Mouse (Mus musculus) CH12.LX (cell line): ENCODE data around the gene Ndufc2. TPM values are rescaled to one million over a fixed set of nuclear protein-coding genes. Genes with fewer than 3 reads are reported as not detected.

Experiments used
- DNase-seq: peaks from one replicate; pipeline ENCODE4 v3.0.0-alpha.2; 2013; ENCODE audit errors: extremely low read depth
- H3K27ac ChIP-seq: 2 replicates; pipeline ENCODE4 v1.5.1; 2012; ENCODE audit warnings: low read depth, mild to moderate bottlenecking, control low read depth, moderate library complexity; ENCODE audit not compliant: insufficient read depth
- H3K27me3 ChIP-seq: replicated peaks from 2 replicates; pipeline ENCODE3; 2012; ENCODE audit warnings: inconsistent platforms
- H3K36me3 ChIP-seq, 2 experiments: replicated peaks in 1 of 2; 2 replicates each; pipeline versions ENCODE3 to v1.6.1; 2012; ENCODE audit warnings: inconsistent platforms in 1 of 2, low read length in 1 of 2, mild to moderate bottlenecking in 1 of 2, mixed read lengths in 1 of 2, moderate library complexity in 1 of 2; ENCODE audit not compliant: control insufficient read depth in 1 of 2, insufficient read depth in 1 of 2
- H3K4me1 ChIP-seq, 2 experiments: 2 replicates each; pipeline ENCODE4 v1.6.1; 2012; ENCODE audit warnings: inconsistent platforms in 1 of 2, moderate library complexity in 1 of 2; ENCODE audit not compliant: insufficient read depth in 2 of 2, control insufficient read depth in 1 of 2
- H3K4me2 ChIP-seq: 2 replicates; pipeline ENCODE4 v1.6.1; 2012; ENCODE audit warnings: low read depth, mild to moderate bottlenecking, control low read depth; ENCODE audit not compliant: poor library complexity, insufficient read depth, severe bottlenecking
- H3K4me3 ChIP-seq, 3 experiments: fragments of 150-350 bp in 1 of 3; sonication (generic) in 1 of 3; replicated peaks in 1 of 3; 2 replicates each; pipeline versions ENCODE3 to v1.5.1; 2011 to 2012; ENCODE audit warnings: low read depth in 2 of 3, low read length in 2 of 3, mild to moderate bottlenecking in 2 of 3, moderate library complexity in 2 of 3, control low read depth in 1 of 3, improper control_type of control experiment in 1 of 3, inconsistent platforms in 1 of 3, mixed read lengths in 1 of 3; ENCODE audit not compliant: poor library complexity in 1 of 3
- H3K79me2 ChIP-seq: replicated peaks from 2 replicates; pipeline ENCODE4 v1.6.1; 2012; ENCODE audit warnings: mild to moderate bottlenecking, moderate library complexity; ENCODE audit not compliant: control insufficient read depth, poor library complexity, insufficient read depth, severe bottlenecking; ENCODE audit errors: extremely low read depth
- H3K9ac ChIP-seq: 2 replicates; pipeline ENCODE4 v1.6.1; 2012; ENCODE audit warnings: low read depth, mild to moderate bottlenecking, control low read depth, moderate library complexity; ENCODE audit not compliant: insufficient read depth
- H3K9me3 ChIP-seq: replicated peaks from 2 replicates; pipeline ENCODE3; 2012; ENCODE audit warnings: low read length, inconsistent platforms, mixed read lengths
- BHLHE40 ChIP-seq: IDR thresholded peaks from 2 replicates; pipeline ENCODE4 v1.6.1; 2011; ENCODE audit warnings: mild to moderate bottlenecking, low read depth, low read length, improper control_type of control experiment
- CHD1 ChIP-seq: IDR thresholded peaks from 2 replicates; pipeline ENCODE4 v1.6.1; 2012; ENCODE audit warnings: low read depth, low read length, improper control_type of control experiment, inconsistent platforms
- E2F4 ChIP-seq: IDR thresholded peaks from 2 replicates; pipeline ENCODE4 v1.6.1; 2011; ENCODE audit warnings: low read depth, low read length, improper control_type of control experiment; ENCODE audit not compliant: insufficient replicate concordance
- ELF1 ChIP-seq: IDR thresholded peaks from 2 replicates; pipeline ENCODE4 v1.6.1; 2014; ENCODE audit warnings: low read depth, mild to moderate bottlenecking, inconsistent platforms, low read length, improper control_type of control experiment
- GABPA ChIP-seq: IDR thresholded peaks from 2 replicates; pipeline ENCODE4 v1.6.1; 2012; ENCODE audit warnings: low read depth, low read length, improper control_type of control experiment, inconsistent platforms; ENCODE audit not compliant: insufficient replicate concordance
- HCFC1 ChIP-seq: IDR thresholded peaks from 2 replicates; pipeline ENCODE4 v1.6.1; 2012; ENCODE audit warnings: low read depth, mild to moderate bottlenecking, inconsistent platforms, low read length, improper control_type of control experiment
- IRF4 ChIP-seq: IDR thresholded peaks from 2 replicates; pipeline ENCODE4 v1.6.1; 2014; ENCODE audit warnings: low read depth, mild to moderate bottlenecking, inconsistent platforms, low read length, improper control_type of control experiment
- JUN ChIP-seq: IDR thresholded peaks from 2 replicates; pipeline ENCODE4 v1.6.1; 2011; ENCODE audit warnings: low read depth, mild to moderate bottlenecking, low read length, improper control_type of control experiment, moderate library complexity; ENCODE audit not compliant: insufficient read depth
- KAT2A ChIP-seq: IDR thresholded peaks from 2 replicates; pipeline ENCODE4 v1.6.1; 2012; ENCODE audit warnings: low read length, improper control_type of control experiment, inconsistent platforms; ENCODE audit not compliant: insufficient replicate concordance
- MAFK ChIP-seq: IDR thresholded peaks from 2 replicates; pipeline ENCODE4 v1.6.1; 2011; ENCODE audit warnings: low read length, improper control_type of control experiment; ENCODE audit not compliant: insufficient replicate concordance
- MAX ChIP-seq: IDR thresholded peaks from 2 replicates; pipeline ENCODE4 v1.6.1; 2011; ENCODE audit warnings: low read length, improper control_type of control experiment
- MAZ ChIP-seq: IDR thresholded peaks from 2 replicates; pipeline ENCODE4 v1.6.1; 2012; ENCODE audit warnings: low read depth, mild to moderate bottlenecking, inconsistent platforms, low read length, improper control_type of control experiment, moderate library complexity
- MEF2A ChIP-seq: IDR thresholded peaks from 2 replicates; pipeline ENCODE4 v1.6.1; 2014; ENCODE audit warnings: low read depth, mild to moderate bottlenecking, inconsistent platforms, low read length, improper control_type of control experiment, borderline replicate concordance
- MXI1 ChIP-seq: IDR thresholded peaks from 2 replicates; pipeline ENCODE4 v1.6.1; 2011; ENCODE audit warnings: mild to moderate bottlenecking, low read depth, low read length, improper control_type of control experiment
- MYC ChIP-seq: IDR thresholded peaks from 2 replicates; pipeline ENCODE4 v1.6.1; 2011; ENCODE audit warnings: low read depth, mild to moderate bottlenecking, improper control_type of control experiment, low read length
- NELFE ChIP-seq: IDR thresholded peaks from 2 replicates; pipeline ENCODE4 v1.6.1; 2011; ENCODE audit warnings: low read depth, low read length, improper control_type of control experiment
- NRF1 ChIP-seq: IDR thresholded peaks from 2 replicates; pipeline ENCODE4 v1.6.1; 2014; ENCODE audit warnings: low read depth, mild to moderate bottlenecking, inconsistent platforms, low read length, improper control_type of control experiment, moderate library complexity
- POLR2A ChIP-seq: IDR thresholded peaks from 2 replicates; pipeline ENCODE4 v1.6.1; 2011; ENCODE audit warnings: low read depth, mild to moderate bottlenecking, improper control_type of control experiment, low read length
- POLR2AphosphoS2 ChIP-seq: IDR thresholded peaks from 2 replicates; pipeline ENCODE4 v1.6.1; 2011; ENCODE audit warnings: low read depth, low read length, improper control_type of control experiment
- SIN3A ChIP-seq: IDR thresholded peaks from 2 replicates; pipeline ENCODE4 v1.6.1; 2012; ENCODE audit warnings: low read length, improper control_type of control experiment, inconsistent platforms
- SMC3 ChIP-seq: IDR thresholded peaks from 2 replicates; pipeline ENCODE4 v1.6.1; 2011; ENCODE audit warnings: low read depth, low read length, improper control_type of control experiment
- TBP ChIP-seq: conservative IDR thresholded peaks from 2 replicates; pipeline ENCODE4 v1.6.1; 2011; ENCODE audit warnings: low read depth, low read length, improper control_type of control experiment
- TCF12 ChIP-seq: IDR thresholded peaks from 2 replicates; pipeline ENCODE4 v1.6.1; 2014; ENCODE audit warnings: low read depth, mild to moderate bottlenecking, inconsistent platforms, low read length, improper control_type of control experiment
- UBTF ChIP-seq: IDR thresholded peaks from 2 replicates; pipeline ENCODE4 v1.6.1; 2012; ENCODE audit warnings: low read depth, mild to moderate bottlenecking, inconsistent platforms, low read length, improper control_type of control experiment, moderate library complexity
- USF1 ChIP-seq: IDR thresholded peaks from 2 replicates; pipeline ENCODE4 v1.6.1; 2014; ENCODE audit warnings: low read depth, mild to moderate bottlenecking, inconsistent platforms, low read length, improper control_type of control experiment
- ZC3H11A ChIP-seq: IDR thresholded peaks from 2 replicates; pipeline ENCODE4 v1.6.1; 2012; ENCODE audit warnings: low read depth, mild to moderate bottlenecking, inconsistent platforms, low read length, improper control_type of control experiment
- ZMIZ1 ChIP-seq: IDR thresholded peaks from 2 replicates; pipeline ENCODE4 v1.6.1; 2012; ENCODE audit warnings: low read depth, mild to moderate bottlenecking, inconsistent platforms, low read length, improper control_type of control experiment
- dilution Hi-C: fragments of 300-500 bp; cut with MboI; formaldehyde crosslinking; loops from 2 replicates; pipeline ENCODE4 v1.14.3; 2020; ENCODE audit warnings: low sequenced_read_pairs; ENCODE audit not compliant: extremely low pct_unique_long_range_greater_than_20kb, extremely low pct_ligation_motif_present
- in situ Hi-C: fragments of 300-500 bp; cut with MboI; formaldehyde crosslinking; loops from 3 replicates; pipeline ENCODE4 v1.14.3; 2019; ENCODE audit warnings: low sequenced_read_pairs, low pct_ligation_motif_present, low pct_unique_long_range_greater_than_20kb, mixed read lengths
- polyA plus RNA-seq: library from polyadenylated mRNA; unstranded; fragments of >175 nt; gene quantifications from 2 replicates; pipeline ENCODE4 v1.2.1, GENCODE M21; 2012; ENCODE audit warnings: low read depth; ENCODE audit not compliant: insufficient read length
- total RNA-seq, 2 experiments: library from RNA; depleted of rRNA; stranded (reverse); fragments of 300-350 nt in 1 of 2; fragments of >200 nt in 1 of 2; gene quantifications; 2 replicates each; pipeline ENCODE4 v1.2.3; 2012 to 2014

The Ndufc2 gene
- 202 and 217 TPM in 2 replicates for total RNA-seq (2012; rRNA removed)
- total RNA-seq (2014; rRNA removed) = 349 and 352 TPM in 2 replicates
- 277 and 352 TPM in 2 replicates for polyA plus RNA-seq

DNA sequence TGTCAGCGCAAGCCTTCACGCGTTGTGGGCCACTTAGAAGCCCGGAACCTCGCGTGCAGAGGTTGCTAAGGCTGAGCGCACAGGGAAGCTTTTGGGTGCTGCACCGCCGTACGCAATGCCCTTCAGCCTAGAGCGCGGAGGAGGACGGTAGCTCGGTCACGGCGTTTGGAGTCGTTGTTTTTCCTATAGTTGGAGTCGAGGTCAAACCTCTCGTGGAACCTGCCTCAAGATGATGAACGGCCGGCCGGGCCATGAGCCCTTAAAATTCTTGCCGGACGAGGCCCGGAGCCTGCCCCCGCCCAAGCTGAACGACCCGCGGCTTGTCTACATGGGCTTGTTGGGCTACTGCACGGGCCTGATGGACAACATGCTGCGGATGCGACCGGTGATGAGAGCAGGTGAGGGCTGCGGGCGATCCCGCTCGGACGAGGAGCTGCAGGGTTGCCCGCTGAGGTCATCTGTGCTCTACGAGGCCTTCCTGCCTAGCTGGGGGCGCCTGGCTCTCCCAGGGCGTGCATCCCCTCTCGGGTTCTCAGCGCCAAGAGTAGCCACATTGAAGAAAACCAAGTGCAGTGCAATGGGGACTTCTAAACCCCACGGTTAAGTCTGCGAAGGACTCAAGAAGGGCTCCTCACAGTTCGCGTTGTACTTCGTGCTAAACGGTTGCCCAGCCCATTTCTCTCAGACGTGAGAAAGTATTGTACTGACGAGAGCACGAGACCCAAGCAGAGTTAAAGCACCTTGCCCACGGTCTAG is at the start of gene Ndufc2:
Ndufc2 (plus strand) TSS at position 44 of the 756 bp plus-strand sequence.
- in situ Hi-C loops = no loop called here
- TF ChIP-seq POLR2A = peak; percentile 95
- peak; percentile 71 for TF ChIP-seq MXI1
- TF ChIP-seq SMC3 = no peak
- no peak for TF ChIP-seq USF1
- TF ChIP-seq MAFK = 0 out of 2 replicates have a peak, but pooled peaks have one; percentile 23
- peak; percentile 97 for TF ChIP-seq TBP
- TF ChIP-seq CHD1 = peak; percentile 66; the same call in 1 of the 2 replicates
- TF ChIP-seq JUN = no peak
- peak; percentile 55; the same call in 1 of the 2 replicates for TF ChIP-seq ELF1
- TF ChIP-seq E2F4 = no peak
- 0 out of 2 replicates have a peak, but pooled peaks have one; percentile 55 for TF ChIP-seq UBTF
- peak; percentile 50; the same call in 1 of the 2 replicates for TF ChIP-seq BHLHE40
- peak; percentile 85 for TF ChIP-seq MAX
- TF ChIP-seq MYC = 0 out of 2 replicates have a peak, but pooled peaks have one; percentile 60
- peak; percentile 69 for TF ChIP-seq MEF2A
- peak; percentile 75 for TF ChIP-seq IRF4
- TF ChIP-seq ZC3H11A = no peak
- TF ChIP-seq NRF1 = peak; percentile 47; the same call in 1 of the 2 replicates
- TF ChIP-seq HCFC1 = peak; percentile 85
- TF ChIP-seq GABPA = no peak; the same call in 1 of the 2 replicates
- TF ChIP-seq SIN3A = peak; percentile 89
- TF ChIP-seq POLR2AphosphoS2 = peak; percentile 88
- TF ChIP-seq KAT2A = peak; percentile 81; the same call in 1 of the 2 replicates
- TF ChIP-seq TCF12 = peak; percentile 99
- peak; percentile 91 for TF ChIP-seq NELFE
- TF ChIP-seq MAZ = peak; percentile 83; the same call in 1 of the 2 replicates
- peak; percentile 84; the same call in 1 of the 2 replicates for TF ChIP-seq ZMIZ1
- Histone ChIP-seq H3K36me3 (peaks cover 0 to 30% of the 10 kb centered on the region in 2 experiments), H3K9ac (peak within 1 kb of the TSS; percentile 81), H3K4me1 (peaks cover 21 to 34% of the 10 kb centered on the region in 2 experiments), H3K79me2 (peaks cover 41% of the 10 kb centered on the region), H3K9me3 (peaks cover 4% of the 10 kb centered on the region), H3K4me3 (peak within 1 kb of the TSS; percentile 84 to 94 (median 90)), H3K27me3 (no peaks in the 10 kb centered on the region), H3K27ac (peak within 1 kb of the TSS; percentile 5; the same call in 1 of the 2 replicates), H3K4me2 (peak within 1 kb of the TSS; percentile 99)
- dilution Hi-C loops = no loop called here
- DNase-seq = peak; percentile 86
